Mouse (Mus musculus): ENCODE results near the gene Mapk10.
A peak's percentile ranks its signal among the peaks of the same experiment; 100 is the strongest.
"Not testable (repeated sequence)": the region's sequence is repeated elsewhere in the genome, so short reads cannot be mapped to it uniquely, and the experiment has no call there.

The Mapk10 gene

GRCm38 (mm10) chr5:102964396-102964795 is 246.7 kb downstream of the Mapk10 start:
- no peak for DNase-seq (ENCODE audit: low read depth)

- DNase-seq (ENCODE audit: low read depth), result no peak
Observed at GRCm38 (mm10) chr5:102953414-102953813, 257.7 kb downstream of the Mapk10 start.

GRCm38 (mm10) chr5:102952918-102953317 is 258.2 kb downstream of the Mapk10 start:
- DNase-seq (ENCODE audit: low read depth), result no peak

- DNase-seq (ENCODE audit: low read depth), result no peak
Observed at GRCm38 (mm10) chr5:102947061-102947711, 263.9 kb downstream of the Mapk10 start.

GRCm38 (mm10) chr5:102946625-102947024 is 264.5 kb downstream of the Mapk10 start:
- DNase-seq (ENCODE audit: low read depth), result no peak

GRCm38 (mm10) chr5:102943864-102944630 is 267.1 kb downstream of the Mapk10 start:
- DNase-seq (ENCODE audit: low read depth), result not testable (repeated sequence)

- no peak for DNase-seq (ENCODE audit: low read depth)
Observed at GRCm38 (mm10) chr5:102930161-102930560, 281.0 kb downstream of the Mapk10 start.

- DNase-seq (ENCODE audit: low read depth), result no peak
Observed at GRCm38 (mm10) chr5:102926786-102927185, 284.3 kb downstream of the Mapk10 start.

- no peak for DNase-seq (ENCODE audit: low read depth)
Observed at GRCm38 (mm10) chr5:102920199-102920598, 290.9 kb downstream of the Mapk10 start.

- DNase-seq (ENCODE audit: low read depth), result no peak
Observed at GRCm38 (mm10) chr5:102905441-102906211, 305.5 kb downstream of the Mapk10 start.

- DNase-seq (ENCODE audit: low read depth), result no peak
Observed at GRCm38 (mm10) chr5:102904066-102904465, 307.1 kb downstream of the Mapk10 start.

GRCm38 (mm10) chr5:102903487-102903886 is 307.6 kb downstream of the Mapk10 start:
- no peak for DNase-seq (ENCODE audit: low read depth)

GRCm38 (mm10) chr5:102901176-102901575 is 310.0 kb downstream of the Mapk10 start:
- no peak for DNase-seq (ENCODE audit: low read depth)

GRCm38 (mm10) chr5:102899680-102900215 is 311.4 kb downstream of the Mapk10 start:
- DNase-seq (ENCODE audit: low read depth), result no peak

- DNase-seq (ENCODE audit: low read depth), result no peak
Observed at GRCm38 (mm10) chr5:102898301-102898700, 312.8 kb downstream of the Mapk10 start.

GRCm38 (mm10) chr5:102892226-102892625 is 318.9 kb downstream of the Mapk10 start:
- no peak for DNase-seq (ENCODE audit: low read depth)

- DNase-seq (ENCODE audit: low read depth), result no peak
Observed at GRCm38 (mm10) chr5:102889163-102889488, 322.0 kb downstream of the Mapk10 start.

- no peak for DNase-seq (ENCODE audit: low read depth)
Observed at GRCm38 (mm10) chr5:102888482-102889162, 322.5 kb downstream of the Mapk10 start.

GRCm38 (mm10) chr5:102875628-102876027 is 335.5 kb downstream of the Mapk10 start:
- DNase-seq (ENCODE audit: low read depth), result no peak

- DNase-seq (ENCODE audit: low read depth), result peak; percentile 33
Observed at GRCm38 (mm10) chr5:102874605-102875298, 336.4 kb downstream of the Mapk10 start.

GRCm38 (mm10) chr5:102872996-102873395 is 338.1 kb downstream of the Mapk10 start:
- DNase-seq (ENCODE audit: low read depth), result not testable (repeated sequence)

Measured in fibroblast of lung, adult 2 months (primary cell).